Mouse (Mus musculus): ENCODE data around the gene Slc17a7. TPM values are rescaled to one million over a fixed set of nuclear protein-coding genes. Genes with fewer than 3 reads are reported as not detected.

Slc17a7 gene
- polyA plus RNA-seq, 1 experiment = 0.58 TPM

DNA sequence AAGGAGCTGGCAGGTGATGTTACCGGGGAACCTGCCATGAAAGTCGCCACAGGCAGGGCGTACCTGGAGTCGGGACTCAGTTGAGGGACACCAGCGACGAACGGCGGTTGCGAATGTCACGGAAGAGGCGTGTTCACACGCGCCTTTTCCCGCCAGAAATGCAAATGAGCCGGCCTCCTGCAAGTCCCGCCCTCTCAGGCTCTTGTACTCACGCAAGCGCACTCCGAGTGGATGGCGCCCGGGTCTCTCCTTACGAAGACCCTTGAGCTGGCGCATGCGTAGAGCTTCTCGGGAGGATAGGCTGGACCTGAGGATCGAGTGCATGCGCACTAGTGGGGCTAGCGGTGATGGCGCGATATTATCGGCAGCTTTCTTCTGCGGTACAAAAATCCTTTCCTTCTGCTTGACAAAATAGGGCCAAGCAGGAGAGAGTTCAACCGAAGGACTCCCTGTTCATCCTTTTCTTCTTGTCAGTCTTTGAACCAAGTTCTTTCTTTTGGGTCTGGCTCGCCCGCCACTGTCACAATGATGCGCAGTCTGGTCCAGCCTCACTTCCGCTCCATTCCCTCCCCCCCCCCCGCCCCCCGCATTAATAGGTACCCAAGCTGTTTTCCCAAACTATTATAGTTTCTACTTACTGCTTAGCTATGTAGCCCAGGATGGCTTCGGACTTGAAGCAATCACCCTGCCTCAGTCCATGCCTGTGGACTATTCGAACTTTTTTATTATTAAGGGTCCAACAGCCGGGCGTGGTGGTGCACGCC, 40.8 kb downstream of the Slc17a7 start, which contains the start of gene Ccdc155:
Gene Ccdc155 (minus strand): TSS at position 513 of the 764 bp plus-strand sequence.
- H3K27ac ChIP-seq (ENCODE audit: insufficient read depth, low read length) = no peak within 1 kb of the TSS

DNA sequence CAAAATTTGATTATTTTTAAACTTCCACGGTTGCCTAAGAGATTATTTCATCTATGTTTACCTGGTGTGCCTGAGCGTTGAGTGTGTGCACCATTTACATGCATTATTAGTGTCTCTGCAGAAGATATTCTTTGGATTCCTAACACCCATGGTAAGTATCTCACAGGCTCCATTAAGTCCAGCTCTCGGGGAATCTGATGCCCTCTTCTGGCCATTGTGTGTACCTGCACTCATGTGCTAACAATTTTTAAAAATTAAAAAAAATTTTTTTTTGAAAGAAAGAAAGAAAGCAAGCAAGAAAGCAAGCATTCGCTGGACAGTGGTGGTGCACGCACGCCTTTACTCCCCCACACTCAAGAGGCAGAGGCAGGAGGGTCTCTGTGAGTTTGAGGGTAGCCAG, 44.5 kb downstream of the Slc17a7 start:
- H3K4me1 ChIP-seq (ENCODE audit: control insufficient read depth, insufficient read depth, low read length) = no peaks in the 10 kb centered on the region
- H3K4me3 ChIP-seq (ENCODE audit: insufficient read depth, low read length) = no peak overlapping the region
- TF ChIP-seq POLR2A (IDR thresholded peaks at IDR 0.05; ENCODE audit: low read depth, low read length) (no peak), CTCF (IDR thresholded peaks at IDR 0.05; ENCODE audit: borderline replicate concordance, insufficient read depth, low read length) (no peak)
- no peak overlapping the region for H3K27ac ChIP-seq (ENCODE audit: insufficient read depth, low read length)

More for the DNA sequence above, 40.8 kb downstream of the Slc17a7 start, which contains the start of gene Ccdc155:
- TF ChIP-seq POLR2A (IDR thresholded peaks at IDR 0.05; ENCODE audit: low read depth, low read length) (peak; percentile 86), CTCF (IDR thresholded peaks at IDR 0.05; ENCODE audit: borderline replicate concordance, insufficient read depth, low read length) (no peak)
- peak within 1 kb of the TSS; percentile 48 for H3K4me3 ChIP-seq (ENCODE audit: insufficient read depth, low read length)
- no peaks in the 10 kb centered on the region for H3K4me1 ChIP-seq (ENCODE audit: control insufficient read depth, insufficient read depth, low read length)

- peaks cover 2% of the 10 kb centered on the region; the same call in 1 of the 2 replicates for H3K4me1 ChIP-seq (ENCODE audit: control insufficient read depth, insufficient read depth, low read length)
- H3K27ac ChIP-seq (ENCODE audit: insufficient read depth, low read length) = no peak overlapping the region
- H3K4me3 ChIP-seq (ENCODE audit: insufficient read depth, low read length) = no peak overlapping the region
- TF ChIP-seq POLR2A (IDR thresholded peaks at IDR 0.05; ENCODE audit: low read depth, low read length) (no peak), CTCF (IDR thresholded peaks at IDR 0.05; ENCODE audit: borderline replicate concordance, insufficient read depth, low read length) (no peak)
Measured at GRCm38 (mm10) chr7:45211070-45211469, 47.3 kb downstream of the Slc17a7 start.

DNA sequence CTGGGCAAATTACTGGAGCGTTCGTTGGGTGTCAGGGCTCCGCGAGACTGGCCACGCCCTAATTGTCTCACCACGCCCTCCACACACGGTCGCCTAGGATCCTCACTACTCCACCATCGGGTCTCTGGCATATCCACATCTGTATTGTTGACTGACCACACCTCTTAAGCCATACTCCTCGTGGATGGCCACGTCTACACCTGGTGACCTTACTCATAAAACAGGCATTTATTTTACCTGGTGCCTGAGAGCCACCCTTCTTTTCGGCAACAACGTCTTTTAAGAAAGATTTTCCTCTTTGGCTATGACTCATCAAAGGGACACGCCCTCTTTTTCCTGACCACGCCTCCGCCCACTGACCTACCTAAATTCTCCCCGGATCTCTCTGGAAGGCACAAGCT, 48.1 kb downstream of the Slc17a7 start, which contains the start of gene Dkkl1:
Gene Dkkl1 (minus strand): TSS at position 297 of the 401 bp plus-strand sequence.
- Histone ChIP-seq H3K27ac (ENCODE audit: insufficient read depth, low read length) (no peak within 1 kb of the TSS), H3K4me3 (ENCODE audit: insufficient read depth, low read length) (no peak within 1 kb of the TSS), H3K4me1 (ENCODE audit: control insufficient read depth, insufficient read depth, low read length) (peaks cover 2% of the 10 kb centered on the region; the same call in 1 of the 2 replicates)
- no peak for TF ChIP-seq CTCF (IDR thresholded peaks at IDR 0.05; ENCODE audit: borderline replicate concordance, insufficient read depth, low read length)
- TF ChIP-seq POLR2A (IDR thresholded peaks at IDR 0.05; ENCODE audit: low read depth, low read length) = no peak

DNA sequence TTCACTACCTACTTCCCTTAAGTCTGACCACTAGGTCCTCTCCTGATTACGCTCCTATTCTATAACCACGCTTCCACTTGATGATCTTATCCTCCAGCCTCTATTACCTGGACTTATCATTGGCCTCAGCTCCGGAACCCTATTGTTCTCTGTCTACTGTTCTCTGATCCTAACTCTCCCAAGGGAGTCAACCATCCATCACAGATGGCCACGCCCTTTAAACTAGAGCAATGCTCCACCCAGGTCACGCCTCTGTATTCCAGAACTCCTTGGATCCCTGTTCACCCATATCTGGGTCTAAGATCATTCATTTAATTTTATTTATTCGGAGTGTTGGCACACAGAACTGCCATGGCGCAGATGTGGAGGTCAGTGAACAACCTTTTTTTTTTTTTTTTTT, 48.6 kb downstream of the Slc17a7 start:
- TF ChIP-seq CTCF (IDR thresholded peaks at IDR 0.05; ENCODE audit: borderline replicate concordance, insufficient read depth, low read length) (no peak), POLR2A (IDR thresholded peaks at IDR 0.05; ENCODE audit: low read depth, low read length) (no peak)
- no peak overlapping the region for H3K4me3 ChIP-seq (ENCODE audit: insufficient read depth, low read length)
- H3K4me1 ChIP-seq (ENCODE audit: control insufficient read depth, insufficient read depth, low read length) = peaks cover 2% of the 10 kb centered on the region; the same call in 1 of the 2 replicates
- H3K27ac ChIP-seq (ENCODE audit: insufficient read depth, low read length) = no peak overlapping the region

DNA sequence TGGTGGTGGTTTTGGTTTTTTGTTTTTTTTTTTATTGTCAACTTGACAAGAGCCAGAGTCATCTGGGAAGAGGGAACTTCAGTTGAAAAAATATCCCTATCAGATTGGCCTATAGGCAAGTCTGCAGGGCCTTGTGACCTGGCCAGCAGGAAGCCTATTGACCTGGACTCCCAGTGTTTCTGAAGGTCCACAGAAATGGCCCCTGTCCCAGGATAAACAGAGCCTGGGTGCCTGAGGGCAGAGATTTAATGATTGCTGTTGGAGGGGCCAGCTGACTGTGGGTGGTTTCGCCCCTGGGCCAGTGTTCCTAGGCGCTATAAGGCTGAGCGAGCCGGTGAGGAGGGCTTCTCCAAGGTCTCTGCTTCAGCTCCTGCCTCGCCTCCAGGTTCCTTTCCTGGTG, 50.0 kb downstream of the Slc17a7 start:
- Histone ChIP-seq H3K4me3 (ENCODE audit: insufficient read depth, low read length) (no peak overlapping the region), H3K27ac (ENCODE audit: insufficient read depth, low read length) (no peak overlapping the region), H3K4me1 (ENCODE audit: control insufficient read depth, insufficient read depth, low read length) (peaks cover 2% of the 10 kb centered on the region; the same call in 1 of the 2 replicates)
- no peak for TF ChIP-seq CTCF (IDR thresholded peaks at IDR 0.05; ENCODE audit: borderline replicate concordance, insufficient read depth, low read length)

DNA sequence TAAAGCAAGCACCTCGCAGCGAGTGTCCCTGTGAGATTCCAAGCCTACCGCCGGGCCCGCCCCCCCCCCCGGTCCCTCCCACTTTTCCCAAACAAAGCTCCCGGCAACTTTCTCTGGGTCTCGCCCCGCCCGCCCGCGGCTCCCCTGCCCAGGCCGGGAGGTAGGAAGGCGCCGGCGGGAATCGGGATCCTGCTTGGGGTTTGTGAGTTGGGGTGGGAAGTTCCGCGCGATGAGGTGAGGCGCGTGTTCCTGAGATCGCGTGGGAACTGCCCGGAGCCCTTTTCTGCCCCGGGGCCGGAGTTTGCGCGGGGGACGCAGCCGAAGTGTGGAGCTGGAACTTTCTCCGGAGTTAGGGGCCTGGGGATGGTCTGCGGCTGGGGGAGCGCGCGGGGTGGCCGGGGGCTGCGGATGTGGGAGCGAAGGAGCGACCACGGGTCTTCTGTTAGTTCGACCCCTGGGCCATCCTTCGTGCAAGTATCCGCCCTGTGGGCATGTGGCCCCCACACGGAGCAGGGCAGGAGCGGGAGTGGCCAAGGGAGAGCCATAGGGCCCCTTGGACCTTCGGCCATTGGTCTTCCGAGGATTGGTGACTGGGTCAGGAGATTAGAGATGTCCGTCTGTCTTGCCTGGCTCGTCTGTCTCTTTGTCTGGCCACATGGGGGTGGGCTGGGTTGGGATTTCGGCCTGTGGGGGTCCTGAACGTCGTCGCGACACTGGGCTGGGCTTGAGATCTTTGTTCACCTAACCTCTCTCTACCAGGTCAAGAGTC, 52.1 kb downstream of the Slc17a7 start, which contains the start of gene Tead2:
Gene Tead2 (plus strand): TSS at position 81 of the 769 bp plus-strand sequence.
- peak within 1 kb of the TSS; percentile 94 for H3K4me3 ChIP-seq (ENCODE audit: insufficient read depth, low read length)
- H3K27ac ChIP-seq (ENCODE audit: insufficient read depth, low read length) = peak within 1 kb of the TSS; percentile 50; the same call in 1 of the 2 replicates
- peak; percentile 65 for TF ChIP-seq POLR2A (IDR thresholded peaks at IDR 0.05; ENCODE audit: low read depth, low read length)
- no peak for TF ChIP-seq CTCF (IDR thresholded peaks at IDR 0.05; ENCODE audit: borderline replicate concordance, insufficient read depth, low read length)
- peaks cover 2% of the 10 kb centered on the region; the same call in 1 of the 2 replicates for H3K4me1 ChIP-seq (ENCODE audit: control insufficient read depth, insufficient read depth, low read length)

GRCm38 (mm10) chr7:45216442-45217183, 52.9 kb downstream of the Slc17a7 start:
- Histone ChIP-seq H3K27ac (ENCODE audit: insufficient read depth, low read length) (peak overlapping the region; percentile 50; the same call in 1 of the 2 replicates), H3K4me3 (ENCODE audit: insufficient read depth, low read length) (peak overlapping the region; percentile 94), H3K4me1 (ENCODE audit: control insufficient read depth, insufficient read depth, low read length) (peaks cover 2% of the 10 kb centered on the region; the same call in 1 of the 2 replicates)
- TF ChIP-seq POLR2A (IDR thresholded peaks at IDR 0.05; ENCODE audit: low read depth, low read length) (peak; percentile 23), CTCF (IDR thresholded peaks at IDR 0.05; ENCODE audit: borderline replicate concordance, insufficient read depth, low read length) (no peak)

- Histone ChIP-seq H3K4me3 (ENCODE audit: insufficient read depth, low read length) (no peak overlapping the region), H3K27ac (ENCODE audit: insufficient read depth, low read length) (no peak overlapping the region)
- TF ChIP-seq CTCF (IDR thresholded peaks at IDR 0.05; ENCODE audit: borderline replicate concordance, insufficient read depth, low read length) (no peak), POLR2A (IDR thresholded peaks at IDR 0.05; ENCODE audit: low read depth, low read length) (no peak)
Measured at GRCm38 (mm10) chr7:45221680-45222079, 57.9 kb downstream of the Slc17a7 start.

More at GRCm38 (mm10) chr7:45221680-45222079, 57.9 kb downstream of the Slc17a7 start:
- H3K4me1 ChIP-seq (ENCODE audit: control insufficient read depth, insufficient read depth, low read length) = no peaks in the 10 kb centered on the region
